Mouse (Mus musculus) small intestine, adult 2 months (tissue): ENCODE results near the gene Col9a2.

Source experiments
- CTCF ChIP-seq: fragments of 200-500 bp; IDR thresholded peaks from 2 replicates; pipeline ENCODE4 v1.5.1; 2012; ENCODE audit warnings: low read depth, mild to moderate bottlenecking, control low read depth, inconsistent platforms, low read length, moderate library complexity, mixed read lengths; ENCODE audit not compliant: insufficient replicate concordance, insufficient read length; ENCODE audit errors: extremely low read depth
- POLR2A ChIP-seq: fragments of 200-500 bp; IDR thresholded peaks from 2 replicates; pipeline ENCODE4 v1.6.1; 2012; ENCODE audit warnings: low read depth, mild to moderate bottlenecking, control low read depth, inconsistent platforms, low read length, moderate library complexity

DNA sequence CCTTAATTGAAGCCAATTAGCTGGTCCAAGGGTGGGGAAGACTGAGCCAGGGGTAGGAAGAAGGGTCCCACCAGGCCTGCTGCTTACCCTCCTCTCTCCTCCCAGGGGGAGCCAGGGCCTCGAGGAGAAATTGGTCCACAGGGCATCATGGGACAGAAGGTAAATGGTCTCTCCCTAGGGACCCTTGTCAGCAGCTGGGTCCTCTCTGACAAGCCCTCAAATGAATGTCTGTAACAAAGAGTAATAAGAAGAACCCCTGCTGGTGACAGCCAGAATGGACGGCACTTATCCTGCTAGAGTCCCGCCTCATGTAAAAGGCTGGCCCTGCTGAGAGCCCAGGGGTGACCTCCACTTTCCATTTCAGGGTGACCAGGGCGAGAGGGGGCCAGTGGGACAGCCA is 12.7 kb downstream of the Col9a2 start:
- no peak for TF ChIP-seq POLR2A
- TF ChIP-seq CTCF, result no peak
